Mouse (Mus musculus) heart, adult 10 weeks (tissue): ENCODE data around the gene Nkain1. TPM values are rescaled to one million over a fixed set of nuclear protein-coding genes. Genes with fewer than 3 reads are reported as not detected.

Experiments
- polyA plus RNA-seq: library from polyadenylated mRNA; stranded (reverse); fragments of 350-450 nt; fragmentation: Illumina TruSeq; extraction: RNeasy Lipid Tissue Mini Kit (QIAGEN cat#74804); gene quantifications from one replicate; pipeline ENCODE4 v1.2.3, GENCODE M21; 2014; ENCODE audit warnings: low read depth, low replicate concordance

Nkain1 gene
- polyA plus RNA-seq = 5.9 TPM

GRCm38 (mm10) chr4:130574048-130574413 is at the start of gene Nkain1:
Nkain1 (minus strand) TSS chr4:130574173.

Other genes with a start within 250 kb of the Nkain1 start
- 27.8 TPM for gene Zcchc17, start 214.2 kb downstream of the Nkain1 start, polyA plus RNA-seq
- gene Snrnp40, start 214.0 kb downstream of the Nkain1 start, polyA plus RNA-seq = 19.6 TPM
- gene Pum1, start 89.1 kb upstream of the Nkain1 start, polyA plus RNA-seq = 28.8 TPM
- gene Sdc3, start 218.4 kb upstream of the Nkain1 start, polyA plus RNA-seq = 29.2 TPM